Mouse (Mus musculus): ENCODE results near the gene Trio.

Gene Trio

DNA sequence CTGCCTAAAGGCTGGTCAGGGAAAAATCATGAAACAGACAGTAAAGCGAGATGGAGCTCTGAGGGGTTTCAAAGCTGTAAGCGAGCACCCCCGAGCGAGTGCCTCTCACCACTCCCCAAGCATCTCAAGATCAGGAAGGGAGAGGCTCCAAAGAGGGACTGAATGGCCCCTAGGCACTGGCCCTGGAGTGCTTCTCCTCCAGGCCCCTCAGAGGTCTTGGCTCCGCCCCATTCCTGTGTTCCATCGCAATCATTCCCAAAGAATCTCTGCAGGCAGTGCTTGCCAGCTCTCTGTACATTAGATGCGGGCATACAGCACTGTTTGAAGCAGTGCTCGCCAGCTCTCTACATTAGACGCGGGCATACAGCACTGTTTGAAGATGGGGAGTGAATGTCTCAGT is 219.4 kb downstream of the Trio start:
- DNase-seq (ENCODE audit: low read depth in 2 of 2, low spot score in 2 of 2): no peak

DNA sequence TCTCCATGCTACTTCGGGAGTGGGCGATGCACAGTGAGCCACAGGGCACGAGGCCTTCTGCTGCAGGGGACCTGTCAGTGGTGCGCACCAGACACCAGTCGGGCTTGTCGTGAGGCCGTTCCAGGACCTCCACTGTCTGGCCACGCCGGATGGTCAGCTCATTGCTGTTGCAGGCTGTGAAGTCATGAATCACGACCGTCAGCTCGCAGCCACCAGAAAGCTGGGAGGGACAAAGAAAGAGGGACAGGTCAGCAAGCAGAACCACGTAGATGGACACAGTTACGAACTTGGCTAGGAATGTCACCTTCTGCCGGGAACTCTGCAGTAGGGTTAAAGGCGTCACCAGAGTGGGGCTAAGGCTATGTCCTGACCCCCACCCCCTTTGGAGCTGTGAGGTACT is 220.0 kb downstream of the Trio start:
- no peak for DNase-seq (ENCODE audit: low read depth in 2 of 2, low spot score in 2 of 2)

DNA sequence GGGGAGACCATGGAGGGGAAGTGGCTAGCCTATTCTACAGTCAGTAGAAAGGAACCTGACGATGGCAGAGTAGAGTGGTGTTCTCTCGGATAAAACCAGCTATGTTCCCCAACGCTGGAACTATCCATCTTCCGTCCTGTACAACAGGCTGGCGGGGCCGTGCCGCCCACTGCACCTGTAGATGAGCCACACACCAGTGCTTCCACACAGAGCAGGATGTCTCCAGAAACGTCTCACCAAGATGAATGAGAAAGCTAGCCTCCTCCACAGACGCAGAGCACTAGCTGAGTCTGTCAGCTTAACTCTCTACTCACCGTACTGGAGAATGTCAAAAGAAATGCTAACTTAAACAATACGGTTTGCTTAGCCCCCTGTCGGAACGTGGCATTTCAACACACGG is 221.2 kb downstream of the Trio start:
- DNase-seq (ENCODE audit: low read depth in 2 of 2, low spot score in 2 of 2): no peak

DNA sequence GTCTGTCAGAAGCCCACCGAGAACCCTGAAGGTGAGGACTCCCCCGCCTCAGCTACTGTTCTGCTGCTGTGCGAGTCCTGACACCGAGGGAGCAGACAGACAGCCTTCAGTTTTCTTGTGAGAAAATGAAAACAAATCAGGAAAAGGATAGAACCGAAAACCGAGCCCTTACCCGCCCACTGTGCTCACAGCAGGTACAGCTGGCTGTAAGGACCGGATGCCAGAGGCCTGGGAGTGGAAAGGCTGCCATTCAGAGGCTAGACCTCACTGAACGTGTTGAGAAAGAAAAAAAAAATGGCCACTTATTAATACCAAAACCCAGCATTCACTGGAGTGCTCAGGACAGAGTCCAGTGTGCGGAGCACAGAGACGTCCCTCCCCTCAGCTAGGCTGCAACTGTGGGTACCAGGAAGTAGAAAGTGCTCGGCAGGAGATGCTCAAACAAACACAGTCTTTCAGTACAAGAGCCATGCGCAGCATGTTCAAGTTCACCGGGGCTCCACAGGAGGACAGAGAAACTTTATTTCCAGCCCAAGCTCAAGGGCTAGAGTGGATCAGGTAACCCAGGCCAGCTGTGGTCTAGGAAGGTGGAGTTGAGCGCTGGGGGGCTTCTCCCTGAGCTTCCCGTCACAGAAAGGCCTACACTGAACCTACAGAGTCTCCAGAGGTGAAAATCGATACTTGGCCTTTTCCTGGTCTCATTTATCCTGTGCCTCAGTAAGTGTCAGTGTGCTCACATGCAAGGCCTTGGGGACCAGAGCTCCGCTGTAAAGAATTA is 221.9 kb downstream of the Trio start:
- DNase-seq (ENCODE audit: low read depth in 2 of 2, low spot score in 2 of 2): no peak

DNA sequence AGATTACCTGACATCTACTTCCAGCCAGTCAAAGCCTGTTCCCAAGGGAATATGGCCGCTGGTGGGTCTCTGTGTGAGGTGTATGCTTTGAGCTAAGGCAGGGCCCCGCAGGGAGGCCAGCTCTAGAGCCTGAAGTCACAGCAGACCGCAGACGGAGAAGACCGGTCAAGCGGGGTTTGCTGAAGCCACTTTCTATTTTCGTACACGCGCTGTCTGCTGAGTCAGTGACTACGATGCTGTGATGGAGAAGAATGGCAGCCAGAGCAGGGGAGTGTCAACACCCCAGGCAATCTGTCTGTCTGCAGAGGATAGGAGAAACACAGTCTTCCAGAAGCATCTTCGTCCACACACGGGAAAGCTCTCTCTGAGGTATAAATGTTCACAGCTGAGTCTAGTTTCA is 223.4 kb downstream of the Trio start:
- no peak for DNase-seq (ENCODE audit: low read depth in 2 of 2, low spot score in 2 of 2)

DNA sequence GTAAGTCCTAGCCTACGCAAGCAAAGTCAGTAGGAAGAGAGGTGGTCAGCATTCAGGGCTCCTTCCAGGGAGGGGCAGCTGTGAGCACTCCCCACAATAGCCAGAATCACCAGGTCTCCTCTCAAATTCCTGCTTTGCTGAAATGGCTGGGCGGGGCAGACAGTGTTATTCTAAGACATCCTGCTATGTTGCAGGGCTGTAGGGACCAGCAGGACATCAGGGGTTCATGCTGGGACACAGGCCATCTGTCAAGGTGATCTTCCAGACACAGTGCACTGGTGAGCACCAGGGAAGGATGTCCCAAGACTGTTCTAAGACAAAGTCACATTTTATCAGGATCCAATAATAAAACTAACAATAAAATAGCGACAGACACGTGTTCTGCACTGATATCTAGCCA is 224.5 kb downstream of the Trio start:
- DNase-seq (ENCODE audit: low read depth in 2 of 2, low spot score in 2 of 2): no peak

DNA sequence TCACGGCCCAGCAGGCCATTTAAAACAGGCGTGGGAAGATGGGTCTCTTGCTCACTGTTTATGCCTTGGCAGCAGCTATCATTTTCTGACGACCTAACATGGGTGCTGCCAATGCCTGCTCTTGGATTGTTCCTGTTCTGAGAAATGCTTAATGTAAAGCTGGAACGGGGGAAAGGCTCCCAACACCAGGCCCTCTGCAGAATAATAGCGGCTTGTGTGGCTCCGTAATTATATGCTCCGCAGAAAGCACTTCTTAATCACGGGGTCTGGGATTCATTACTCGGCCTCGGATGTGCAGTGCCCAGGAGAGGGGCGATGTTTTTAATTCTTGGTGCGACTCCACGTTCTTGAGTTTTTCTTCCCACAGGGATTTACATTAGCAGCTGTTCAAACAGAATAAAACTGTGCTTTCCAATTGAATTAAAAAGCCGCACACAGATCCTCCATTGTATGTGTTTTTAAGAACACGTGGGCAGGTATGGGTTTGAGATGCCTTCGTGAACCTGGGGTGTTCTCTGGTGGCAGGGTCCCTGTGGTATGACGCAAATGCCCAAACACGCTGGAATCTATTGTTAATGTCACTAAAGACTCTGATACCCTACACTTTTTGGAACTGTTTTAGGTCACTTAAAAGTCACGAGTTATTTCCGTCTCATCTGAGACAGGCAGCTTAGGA is 228.0 kb downstream of the Trio start:
- DNase-seq (ENCODE audit: low read depth in 2 of 2, low spot score in 2 of 2): no peak

DNA sequence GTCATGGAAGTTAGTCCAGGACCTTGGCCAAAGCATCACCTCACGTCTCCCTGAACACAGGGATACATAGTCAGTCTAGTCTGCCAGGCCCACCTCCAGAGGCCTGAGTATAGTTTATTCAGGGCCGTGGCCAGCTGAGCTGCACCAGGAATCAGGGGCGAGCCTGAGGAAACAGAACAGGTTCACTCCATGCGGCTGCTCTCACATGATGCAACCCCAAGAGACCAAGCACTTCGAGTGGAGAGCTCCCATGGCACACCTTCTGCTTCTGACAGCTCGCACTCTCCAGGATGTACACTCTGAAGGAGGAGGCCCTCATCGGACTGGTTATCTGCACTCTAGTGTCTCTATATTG is 228.8 kb downstream of the Trio start:
- no peak for DNase-seq (ENCODE audit: low read depth in 2 of 2, low spot score in 2 of 2)

DNA sequence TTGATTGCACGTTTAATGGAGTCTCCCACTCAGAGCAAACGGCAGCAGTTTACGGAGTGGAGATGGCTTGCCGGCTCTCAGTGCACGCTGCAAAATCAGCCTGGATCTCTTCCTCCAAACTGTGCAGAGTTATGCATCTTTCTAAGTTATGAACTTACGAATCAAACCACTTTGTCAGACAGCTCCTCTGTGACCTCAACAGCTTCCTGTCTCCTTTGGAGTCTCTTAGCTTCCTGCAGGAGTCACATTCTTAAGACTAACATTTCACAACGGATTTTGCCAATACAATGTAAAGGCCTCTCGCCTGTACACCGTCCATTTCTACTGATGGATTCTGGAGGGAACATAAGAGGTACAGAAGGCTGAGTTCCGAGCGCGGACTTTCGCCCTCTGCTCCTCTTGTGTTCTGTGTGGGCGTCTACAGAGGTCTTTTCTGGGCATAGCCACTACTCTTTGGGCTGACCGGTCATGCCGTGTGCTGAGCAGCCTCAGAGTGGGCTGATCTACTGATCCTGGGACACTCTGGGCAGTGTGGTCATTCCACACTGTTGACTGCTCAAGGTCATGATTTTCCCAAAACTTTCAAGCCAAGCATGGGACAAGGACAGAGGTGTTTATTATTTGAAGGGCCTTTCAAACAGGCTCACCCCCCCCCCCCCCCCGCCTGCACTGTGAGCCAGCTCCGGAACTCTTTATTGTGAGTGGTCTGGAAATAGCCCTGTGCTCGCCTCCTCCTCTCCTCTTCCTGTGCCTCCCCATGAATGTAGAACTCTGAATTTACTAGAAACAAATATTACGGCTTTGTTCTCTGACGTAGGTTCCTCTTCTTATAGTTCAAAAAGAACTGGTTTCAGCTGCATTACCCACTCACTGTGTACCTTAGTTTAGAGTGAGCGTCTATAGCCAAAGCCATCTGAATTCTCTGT is 229.4 kb downstream of the Trio start:
- DNase-seq (ENCODE audit: low read depth in 2 of 2, low spot score in 2 of 2): peak in 1 of 2 experiments; percentile 25

DNA sequence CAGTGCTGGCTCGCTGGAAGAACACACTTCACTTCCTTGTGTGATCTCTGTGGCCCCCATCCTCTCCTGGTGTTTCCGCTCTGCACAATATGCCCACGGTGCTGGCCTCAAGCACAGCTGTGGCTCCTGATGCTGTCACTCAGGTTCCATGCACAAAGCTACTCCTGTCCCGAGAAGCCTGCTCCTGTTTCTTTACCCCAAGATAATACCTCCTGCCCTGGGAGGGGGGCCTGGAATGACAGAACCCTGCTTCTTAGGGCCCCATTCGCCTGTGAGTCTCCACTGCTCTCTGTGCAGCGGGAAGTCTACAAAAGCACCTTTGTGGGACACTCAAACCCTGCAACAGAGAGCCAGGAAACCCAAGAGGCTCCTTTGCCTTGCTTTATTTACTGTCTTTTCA is 232.4 kb downstream of the Trio start:
- no peak for DNase-seq (ENCODE audit: low read depth in 2 of 2, low spot score in 2 of 2)

DNA sequence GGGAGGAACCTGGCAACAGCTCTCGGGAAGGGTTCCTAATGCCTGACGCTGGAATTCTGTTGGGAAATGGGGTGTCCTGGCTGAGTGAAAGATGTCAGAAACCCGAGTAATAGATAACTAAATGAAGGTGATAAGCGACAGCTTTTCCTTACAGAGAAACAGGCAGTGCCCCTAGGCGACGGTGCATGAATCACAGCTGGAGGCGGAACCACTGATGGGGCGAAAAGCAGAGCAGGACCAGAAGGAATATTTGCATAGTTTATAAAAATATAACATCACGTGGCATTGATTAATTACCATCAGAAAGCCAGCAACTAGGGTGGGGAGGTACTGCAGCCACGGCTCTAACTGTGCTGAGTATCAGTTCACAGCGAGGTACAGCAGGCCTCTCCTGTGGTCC is 233.2 kb downstream of the Trio start:
- DNase-seq (ENCODE audit: low read depth in 2 of 2, low spot score in 2 of 2): no peak

DNA sequence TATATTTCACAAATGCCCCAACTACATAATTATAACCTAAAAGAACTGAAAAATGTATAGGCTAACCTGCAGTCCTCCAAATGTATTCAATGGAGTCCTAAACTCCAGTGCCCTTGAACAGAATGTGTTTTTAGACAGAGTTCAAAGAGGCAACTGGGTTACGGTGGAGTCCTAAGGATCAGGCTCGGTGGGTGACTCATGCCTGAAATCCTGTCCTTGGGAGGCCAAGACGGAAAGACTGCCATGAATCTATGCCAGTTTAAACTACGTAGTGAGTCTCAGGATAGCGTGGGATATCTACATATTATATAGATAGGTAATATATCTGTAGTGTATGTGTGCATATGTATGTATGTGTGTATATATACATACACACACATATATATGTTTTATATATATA is 234.5 kb downstream of the Trio start:
- no peak for DNase-seq (ENCODE audit: low read depth in 2 of 2, low spot score in 2 of 2)

DNA sequence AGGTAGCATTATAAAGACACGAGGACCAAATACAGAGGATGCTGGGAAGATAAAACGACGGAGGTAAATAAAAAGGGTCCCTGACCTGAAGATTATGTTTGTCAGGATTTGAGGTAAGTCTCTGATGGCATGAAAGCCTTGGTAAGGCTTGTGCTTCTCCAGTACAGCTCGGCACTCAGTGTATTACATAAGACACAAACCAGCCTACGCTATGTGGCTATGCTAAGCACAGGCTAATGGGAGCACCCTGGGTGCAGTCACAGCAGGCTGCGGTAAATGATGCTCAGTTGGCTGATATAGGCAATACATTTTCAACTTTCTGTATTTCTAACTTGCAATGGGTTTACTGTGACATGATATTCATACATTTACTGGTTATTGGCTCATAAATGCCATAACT is 234.9 kb downstream of the Trio start:
- DNase-seq (ENCODE audit: low read depth in 2 of 2, low spot score in 2 of 2): no peak

DNA sequence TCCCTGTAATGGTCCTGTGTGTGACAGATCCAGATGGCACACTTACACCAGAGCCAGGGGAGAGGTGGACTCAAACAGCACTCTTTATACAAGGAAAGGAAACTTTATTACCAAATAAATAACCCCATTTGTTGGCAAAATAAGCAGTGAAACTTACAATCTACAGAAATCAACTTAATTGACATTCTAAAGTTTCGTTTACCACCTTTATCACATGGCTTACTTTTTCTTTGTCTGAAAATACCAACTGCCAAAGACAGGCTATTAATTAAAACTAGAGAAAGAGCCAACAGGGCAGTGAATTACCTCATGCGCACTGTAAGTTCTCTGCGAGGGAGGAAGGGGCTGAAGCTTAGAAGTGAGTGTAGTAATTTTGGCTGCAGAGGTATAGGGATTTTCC is 236.3 kb downstream of the Trio start:
- no peak for DNase-seq (ENCODE audit: low read depth in 2 of 2, low spot score in 2 of 2)

DNA sequence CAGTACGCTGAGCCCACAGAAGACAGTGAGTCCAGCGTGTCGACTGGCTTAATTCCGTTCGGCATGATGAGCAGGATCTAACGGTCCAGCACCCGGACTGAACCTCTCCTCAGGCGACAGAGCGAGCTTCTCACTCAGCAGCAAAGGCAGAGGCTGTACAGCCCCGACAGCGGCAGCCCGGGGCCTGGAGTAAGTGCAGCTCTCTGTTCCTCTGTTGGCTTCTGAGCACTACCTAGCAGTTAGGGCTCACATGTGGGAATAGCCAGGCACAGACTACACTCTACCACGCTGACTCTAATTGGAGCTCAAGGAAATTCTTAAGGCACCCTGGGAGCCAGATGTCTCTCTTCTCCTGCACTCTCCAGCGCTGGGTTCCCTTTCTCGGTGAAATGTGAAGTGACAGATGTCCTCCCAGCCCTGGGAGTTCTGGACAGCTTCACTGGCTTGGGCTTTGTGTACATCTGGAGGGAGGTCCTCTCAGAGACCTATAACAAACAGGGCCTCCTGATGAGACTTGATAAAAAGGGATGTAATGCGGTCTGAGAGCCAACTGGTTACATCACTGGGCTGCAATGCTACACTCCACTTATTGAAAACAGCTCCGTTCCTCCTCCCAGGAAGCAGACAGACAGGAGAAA is 237.4 kb downstream of the Trio start:
- no peak for DNase-seq (ENCODE audit: low read depth in 2 of 2, low spot score in 2 of 2)

DNA sequence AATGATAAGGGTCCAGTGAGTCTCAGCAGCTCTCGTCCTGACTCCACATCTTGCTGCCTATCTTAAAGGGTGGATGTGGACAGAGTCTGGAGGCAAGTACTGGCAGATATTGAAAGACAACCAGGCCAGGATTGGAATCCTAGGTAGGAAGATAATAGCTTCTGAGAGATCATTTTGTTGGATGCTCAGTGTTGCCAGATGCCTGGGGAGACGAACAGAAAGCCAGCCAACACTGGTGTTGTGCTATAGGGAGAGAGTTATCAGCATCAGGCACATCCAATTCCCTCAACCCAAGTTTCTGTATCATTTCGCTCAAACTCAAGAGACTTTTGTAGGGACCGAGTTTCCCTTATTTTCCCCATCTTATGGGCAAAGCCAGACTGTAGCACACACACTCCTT is 238.5 kb downstream of the Trio start:
- DNase-seq (ENCODE audit: low read depth in 2 of 2, low spot score in 2 of 2): no peak

DNA sequence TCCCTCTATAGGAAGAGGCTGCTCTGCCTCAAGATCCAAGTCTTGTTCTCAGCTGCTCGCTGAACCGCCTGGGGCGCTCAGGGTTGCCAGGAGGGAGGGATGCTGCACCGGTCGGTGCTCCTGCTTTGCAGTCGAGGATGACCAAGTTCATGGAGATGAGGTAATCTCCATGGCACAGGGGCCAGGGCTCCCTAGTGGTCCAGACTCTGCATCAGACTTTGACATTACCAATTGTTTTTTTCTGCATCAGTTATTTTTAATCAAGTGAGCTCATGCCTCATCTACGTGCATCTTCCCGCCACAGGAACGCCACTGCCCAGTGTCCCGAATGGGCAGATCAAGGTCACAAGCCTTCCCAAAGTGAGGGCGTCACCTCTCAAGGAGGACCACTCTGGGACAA is 239.2 kb downstream of the Trio start:
- DNase-seq (ENCODE audit: low read depth in 2 of 2, low spot score in 2 of 2): no peak

DNA sequence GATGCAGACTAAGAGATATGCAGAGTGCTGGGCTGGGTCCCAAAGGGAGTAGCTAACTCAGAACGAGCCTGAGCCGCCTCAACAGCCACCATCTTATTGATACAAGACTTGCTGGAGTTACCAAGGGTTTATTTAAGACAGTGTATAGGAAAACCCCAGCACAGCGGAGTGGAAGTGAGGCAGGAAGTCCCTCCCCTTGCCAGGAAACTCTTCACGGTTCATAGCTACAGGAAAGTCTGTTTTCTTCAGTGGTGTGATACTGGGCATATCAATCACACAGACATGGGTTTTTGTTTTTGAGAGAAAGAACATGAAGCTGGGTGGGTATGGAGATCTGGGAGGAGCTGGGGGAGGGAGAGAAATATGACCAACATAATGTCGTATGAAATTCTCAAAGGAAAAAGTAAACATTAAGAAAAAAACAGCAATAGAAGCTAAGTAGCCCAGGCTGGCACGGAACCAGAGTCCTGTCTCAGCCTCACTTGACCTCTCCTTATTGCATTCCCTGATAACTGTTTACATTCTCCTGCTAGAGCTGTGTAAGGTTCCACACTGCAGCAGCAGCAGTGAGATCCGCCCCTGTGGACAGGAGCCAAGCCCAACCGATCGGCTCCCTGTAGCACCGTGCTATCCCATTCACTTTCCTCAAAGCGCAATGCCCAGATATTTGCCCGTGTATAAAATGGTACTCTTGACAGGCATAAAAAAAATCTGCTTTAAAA is 240.2 kb downstream of the Trio start:
- DNase-seq (ENCODE audit: low read depth in 2 of 2, low spot score in 2 of 2): peak; percentile 34 to 51

DNA sequence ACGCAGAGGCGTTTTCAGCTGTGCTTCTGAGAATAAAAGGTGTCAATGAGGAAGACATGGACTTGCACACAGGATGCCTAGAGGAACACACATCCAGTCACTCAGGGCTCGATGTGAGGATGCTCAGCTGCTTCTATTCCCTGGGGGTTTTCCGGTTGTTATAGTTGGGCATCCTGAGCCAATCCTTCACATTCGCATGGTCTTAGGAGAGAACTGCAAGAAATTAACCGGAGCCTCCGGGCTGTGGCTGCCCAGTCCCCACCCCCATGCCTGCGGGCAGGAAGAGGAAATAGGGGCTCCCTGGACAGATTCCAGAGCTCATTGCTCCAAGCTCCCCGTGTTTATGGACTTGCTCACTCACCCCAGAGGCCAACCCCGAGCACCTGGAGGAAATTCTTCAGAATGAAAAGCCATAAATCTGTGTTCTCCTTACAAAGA is 241.5 kb downstream of the Trio start:
- no peak for DNase-seq (ENCODE audit: low read depth in 2 of 2, low spot score in 2 of 2)

DNA sequence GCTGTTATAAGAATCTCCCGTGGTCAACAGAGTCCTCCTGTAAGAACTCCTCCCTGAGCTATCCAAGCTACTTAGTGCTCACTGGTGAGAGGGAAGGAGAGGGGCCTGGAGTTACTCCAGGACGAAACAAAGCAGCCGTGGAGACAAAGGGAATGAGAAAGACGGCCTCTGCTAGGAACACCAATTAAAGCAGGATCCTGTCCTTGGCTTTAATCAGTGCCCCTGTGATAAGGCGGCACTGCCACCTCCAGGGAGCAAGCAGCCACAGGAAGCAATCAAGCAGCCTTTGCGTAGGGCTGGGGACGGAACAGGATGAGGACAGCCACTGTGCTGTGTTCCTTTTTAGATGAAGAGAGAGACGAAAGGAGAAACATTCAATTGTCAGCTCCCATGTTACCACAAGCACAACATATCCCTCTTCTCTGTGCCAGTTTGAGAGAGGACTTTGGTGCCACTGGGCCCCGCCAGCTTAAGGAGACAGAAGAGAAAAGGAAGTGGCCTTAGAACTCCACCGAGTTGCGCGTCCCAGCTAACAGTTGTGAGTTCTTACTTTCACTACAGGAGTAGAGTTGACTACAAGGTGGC is 242.0 kb downstream of the Trio start:
- peak; percentile 50 to 57 for DNase-seq (ENCODE audit: low read depth in 2 of 2, low spot score in 2 of 2)

All from CD8-positive naive resting alpha-beta T cell, adult 2 months (primary cell).